Mouse (Mus musculus) heart, postnatal 0 days (tissue): Measurements from ENCODE around the gene B230217C12Rik.

Experiments
- CTCF ChIP-seq: IDR thresholded peaks from 2 replicates; pipeline ENCODE4 v1.5.1; 2016; ENCODE audit warnings: antibody characterized with exemption, control low read depth, low read depth
- EP300 ChIP-seq: IDR thresholded peaks from 2 replicates; pipeline ENCODE4 v1.6.1; 2016; ENCODE audit warnings: antibody characterized with exemption, low read depth

DNA sequence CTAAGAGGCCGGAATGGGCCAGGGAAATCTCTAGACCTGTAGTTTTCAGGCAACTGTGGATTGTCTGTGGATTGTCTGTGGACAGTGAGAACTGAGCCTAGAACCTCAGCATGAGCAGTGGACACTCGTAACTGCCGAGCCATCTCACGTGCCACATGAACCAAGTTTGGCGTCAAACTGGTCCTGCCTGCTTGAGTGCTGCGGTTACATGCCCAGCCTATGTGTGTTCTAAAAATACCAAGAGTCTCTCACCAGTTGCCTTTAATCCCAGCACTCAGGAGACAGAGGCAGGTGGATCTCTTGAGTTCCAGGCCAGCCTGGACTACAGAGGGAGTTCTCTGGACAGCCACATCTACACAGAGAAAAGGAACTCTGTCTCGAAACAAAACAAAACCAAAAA, 11.2 kb upstream of the B230217C12Rik start:
- TF ChIP-seq CTCF (no peak), EP300 (no peak)
